Mouse (Mus musculus) heart, postnatal 4 days (tissue): ENCODE data around the gene Hic1. TPM values are rescaled to one million over a fixed set of nuclear protein-coding genes. Genes with fewer than 3 reads are reported as not detected.
A peak's percentile ranks its signal among the peaks of the same experiment; 100 is the strongest.
"Not testable (repeated sequence)": the region's sequence is repeated elsewhere in the genome, so short reads cannot be mapped to it uniquely, and the experiment has no call there.

Experiments
- DNase-seq: peaks from one replicate; pipeline ENCODE4 v3.0.0; 2021
- total RNA-seq, 2 experiments: library from RNA; stranded (reverse); gene quantifications; 2 replicates each; pipeline ENCODE4 v1.2.3; 2021

Gene Hic1
- total RNA-seq, 2 experiments from 2014 or later, result 42.6 to 49.5 TPM

DNA sequence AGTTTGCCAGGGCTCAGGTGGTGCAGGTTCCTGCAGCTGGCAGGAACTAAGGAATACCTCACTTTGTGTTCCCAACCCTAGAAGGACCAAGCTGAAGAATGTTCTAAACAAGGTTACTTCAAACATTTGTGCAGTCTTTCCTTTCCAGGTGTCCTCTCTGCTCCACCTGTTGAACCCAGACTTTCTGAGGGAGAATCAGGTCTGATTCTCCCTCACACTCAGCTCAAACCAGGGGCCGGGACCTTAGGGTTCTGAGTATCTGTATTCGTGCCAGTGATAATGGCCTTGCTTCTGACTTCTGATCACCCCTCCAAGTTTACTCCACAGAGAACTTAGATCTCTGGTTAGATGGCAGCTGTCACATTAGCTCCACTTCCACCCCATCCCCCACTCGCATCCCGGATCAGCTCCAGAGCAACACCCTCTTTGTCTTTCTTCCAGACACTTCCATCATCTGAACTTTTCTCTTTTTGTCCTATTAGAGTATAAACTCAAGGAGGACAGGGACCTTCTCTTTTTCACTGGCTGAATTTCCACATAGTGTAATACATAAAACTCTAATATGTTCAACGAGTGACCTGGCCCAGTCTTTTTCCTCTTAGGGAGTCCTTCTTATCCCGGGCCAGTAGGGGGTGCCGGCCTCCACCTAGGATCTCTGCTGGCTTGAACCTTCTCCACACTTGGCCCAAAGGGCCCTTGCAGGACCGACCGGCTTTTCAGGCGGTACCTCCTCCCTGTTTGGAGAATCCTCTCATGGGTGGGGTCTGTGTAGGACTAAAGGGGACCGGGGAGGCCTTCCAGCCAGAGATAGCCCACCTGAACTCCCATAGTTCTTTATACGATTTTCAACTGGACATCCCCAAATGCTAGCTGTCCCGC lies 23.3 kb upstream of the Hic1 start:
- DNase-seq, result peak; percentile 88

DNA sequence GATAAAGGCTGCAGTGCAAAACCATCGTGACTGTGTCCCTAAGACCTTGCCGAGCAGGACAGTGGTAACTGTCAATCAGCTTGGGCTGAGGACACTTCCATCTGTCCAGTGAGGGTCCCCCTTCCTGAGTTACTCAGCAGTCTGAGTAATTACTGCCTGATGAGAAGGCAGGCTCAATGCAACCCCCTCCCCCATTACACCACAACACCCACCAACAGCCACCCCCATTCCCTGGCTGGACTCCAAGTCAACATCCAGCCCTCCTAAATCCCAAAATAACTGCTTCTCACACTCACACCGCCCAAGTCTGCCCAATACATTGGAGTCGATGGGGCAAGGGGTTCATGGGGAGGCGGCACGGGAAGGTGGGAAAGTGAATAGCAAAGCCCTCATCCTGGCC lies 22.5 kb upstream of the Hic1 start:
- no peak for DNase-seq

GRCm38 (mm10) chr11:75190905-75191441 lies 21.7 kb upstream of the Hic1 start, which contains the start of gene Dph1:
Gene Dph1, minus strand, starts transcription at chr11:75191241.
- DNase-seq, result no peak

DNA sequence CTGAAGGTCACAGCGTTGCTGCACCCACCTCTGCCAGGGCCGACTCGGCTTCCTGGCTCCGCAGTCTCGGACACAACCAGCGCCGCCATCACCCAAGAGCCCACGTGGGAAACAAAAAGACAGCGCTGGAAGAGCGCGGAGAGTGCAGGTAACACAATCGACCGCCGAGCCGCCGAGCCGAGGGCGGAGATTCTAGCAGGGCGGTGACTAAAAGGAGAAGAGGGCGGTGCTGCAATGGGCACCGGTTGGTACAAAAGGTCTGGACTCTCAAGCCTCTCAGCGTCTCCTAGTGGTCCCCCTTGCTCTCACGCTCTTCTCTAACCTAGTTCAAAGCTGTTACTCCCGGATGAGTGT lies 21.0 kb upstream of the Hic1 start:
- peak; percentile 85 for DNase-seq

GRCm38 (mm10) chr11:75189713-75190370 lies 20.5 kb upstream of the Hic1 start:
- DNase-seq, result no peak

GRCm38 (mm10) chr11:75184986-75185385 lies 15.7 kb upstream of the Hic1 start:
- no peak for DNase-seq

- DNase-seq, result no peak
These were observed 15.3 kb upstream of the Hic1 start for GRCm38 (mm10) chr11:75184573-75184972.

DNA sequence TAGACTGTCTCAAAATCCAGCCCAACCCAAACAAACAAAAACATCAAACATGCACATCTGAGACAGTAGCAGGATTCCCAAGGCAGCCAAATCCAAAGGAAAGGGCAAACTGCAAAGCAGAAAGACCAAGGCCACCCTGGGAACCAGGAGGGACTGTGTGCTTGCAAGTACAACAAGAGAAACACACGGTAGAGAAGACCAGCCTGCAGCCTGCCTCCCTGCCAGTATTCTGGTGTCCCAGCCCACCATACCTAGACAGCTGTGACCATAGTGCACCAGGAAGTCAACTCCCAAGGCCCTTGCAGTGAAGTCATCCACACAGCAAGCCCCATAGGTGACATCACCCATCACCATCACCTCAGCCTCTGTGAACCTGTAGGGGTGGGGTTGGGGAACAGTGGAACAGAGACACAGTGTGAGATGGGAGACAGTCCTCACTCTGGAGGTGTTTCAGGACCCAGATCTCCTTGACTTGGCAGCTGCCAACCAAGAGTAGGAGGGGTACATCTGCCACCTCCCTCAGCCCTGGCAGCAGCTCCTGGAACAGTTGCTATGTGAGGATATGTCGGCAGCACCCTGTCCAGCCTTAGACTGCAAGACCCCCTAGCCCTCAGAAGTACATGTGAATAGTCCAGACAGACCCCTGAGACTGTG lies 14.7 kb upstream of the Hic1 start:
- DNase-seq, result no peak

DNA sequence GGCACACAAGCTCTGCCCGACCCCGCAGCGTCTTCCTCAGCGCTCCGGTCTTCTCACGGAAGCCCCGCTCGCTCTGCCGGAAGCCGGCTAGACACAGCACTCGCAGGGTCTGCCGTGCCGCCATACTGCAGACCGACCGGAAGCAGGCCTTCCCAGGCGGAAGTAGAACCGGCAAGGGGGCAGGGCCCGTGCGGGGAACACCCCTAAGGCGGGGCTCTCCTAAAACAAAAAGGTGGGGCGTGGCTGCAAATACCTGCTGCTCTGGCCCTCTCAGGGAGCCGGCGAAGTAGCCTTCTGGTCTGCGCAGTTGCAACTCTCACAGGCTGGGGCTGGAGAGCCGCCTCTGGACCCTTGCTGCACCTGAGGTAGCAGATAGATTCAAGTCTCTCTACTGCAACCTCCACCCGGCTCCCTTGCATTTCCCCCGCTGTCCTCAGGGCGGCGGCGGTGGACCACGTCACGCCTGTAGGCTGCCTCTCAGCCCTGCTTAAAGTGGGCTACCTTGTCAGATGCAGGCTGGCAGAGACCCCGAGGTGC lies 9.4 kb upstream of the Hic1 start, which contains the start of gene Ovca2:
Gene Ovca2 (minus strand): TSS at position 164 of the 537 bp plus-strand sequence.
- peak; percentile 91 for DNase-seq

DNA sequence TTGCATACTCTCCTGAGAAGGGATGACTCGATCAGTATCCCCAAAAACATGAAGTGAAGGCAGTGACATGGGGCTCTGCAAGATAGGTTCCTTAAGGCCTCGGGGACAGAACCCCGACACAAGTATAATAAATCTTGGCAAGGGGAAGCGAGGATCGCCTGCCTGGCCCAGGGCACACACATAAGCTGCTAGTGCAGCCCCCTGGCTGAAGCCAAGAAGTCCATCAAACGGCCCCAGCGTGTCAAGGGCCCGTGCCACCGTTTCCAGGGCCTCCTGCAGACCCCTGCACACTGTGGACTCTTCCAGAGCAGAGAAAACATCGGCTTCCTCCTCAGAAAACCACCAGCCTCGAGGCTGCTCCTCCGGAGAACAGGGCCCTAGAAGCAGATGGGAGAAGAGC lies 8.7 kb upstream of the Hic1 start:
- no peak for DNase-seq

GRCm38 (mm10) chr11:75174574-75174973 lies 5.3 kb upstream of the Hic1 start:
- not testable (repeated sequence) for DNase-seq

- DNase-seq, result no peak
These were observed 4.5 kb upstream of the Hic1 start for GRCm38 (mm10) chr11:75173799-75174165.

DNA sequence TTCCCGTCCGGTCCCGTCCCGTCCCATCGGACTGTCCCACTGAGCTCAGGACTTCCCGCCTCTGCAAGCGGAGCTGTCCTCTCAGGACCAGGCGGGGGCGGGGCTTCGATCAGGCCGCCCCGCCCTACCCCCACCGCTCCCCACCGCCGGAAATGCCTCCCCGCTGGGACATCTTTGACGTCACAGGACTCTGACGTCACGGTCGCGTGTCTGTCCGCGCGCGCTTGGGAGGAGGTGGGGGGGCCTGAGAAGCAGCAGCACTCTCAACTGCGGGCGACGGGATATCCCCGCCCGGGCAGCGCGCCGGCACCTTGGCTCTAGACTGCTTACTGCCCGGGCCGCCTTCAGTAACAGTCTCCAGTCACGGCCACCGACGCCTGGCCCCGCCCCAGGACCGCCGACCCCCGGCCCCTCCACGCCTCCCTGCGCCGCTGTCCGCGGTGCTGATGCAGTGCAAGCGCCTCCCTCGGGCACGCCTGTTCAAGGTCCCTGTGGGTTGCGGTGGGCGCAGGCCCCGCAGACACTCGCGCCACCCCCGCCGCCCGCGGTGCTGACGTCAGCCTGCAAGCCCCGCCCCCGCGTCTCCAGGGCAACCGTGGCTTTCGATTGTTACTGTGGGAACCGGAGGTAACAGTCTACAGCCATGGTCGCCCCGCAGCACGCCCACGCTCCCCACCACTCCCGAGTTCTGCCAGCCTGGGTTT lies 3.9 kb upstream of the Hic1 start:
- peak; percentile 91 for DNase-seq

DNA sequence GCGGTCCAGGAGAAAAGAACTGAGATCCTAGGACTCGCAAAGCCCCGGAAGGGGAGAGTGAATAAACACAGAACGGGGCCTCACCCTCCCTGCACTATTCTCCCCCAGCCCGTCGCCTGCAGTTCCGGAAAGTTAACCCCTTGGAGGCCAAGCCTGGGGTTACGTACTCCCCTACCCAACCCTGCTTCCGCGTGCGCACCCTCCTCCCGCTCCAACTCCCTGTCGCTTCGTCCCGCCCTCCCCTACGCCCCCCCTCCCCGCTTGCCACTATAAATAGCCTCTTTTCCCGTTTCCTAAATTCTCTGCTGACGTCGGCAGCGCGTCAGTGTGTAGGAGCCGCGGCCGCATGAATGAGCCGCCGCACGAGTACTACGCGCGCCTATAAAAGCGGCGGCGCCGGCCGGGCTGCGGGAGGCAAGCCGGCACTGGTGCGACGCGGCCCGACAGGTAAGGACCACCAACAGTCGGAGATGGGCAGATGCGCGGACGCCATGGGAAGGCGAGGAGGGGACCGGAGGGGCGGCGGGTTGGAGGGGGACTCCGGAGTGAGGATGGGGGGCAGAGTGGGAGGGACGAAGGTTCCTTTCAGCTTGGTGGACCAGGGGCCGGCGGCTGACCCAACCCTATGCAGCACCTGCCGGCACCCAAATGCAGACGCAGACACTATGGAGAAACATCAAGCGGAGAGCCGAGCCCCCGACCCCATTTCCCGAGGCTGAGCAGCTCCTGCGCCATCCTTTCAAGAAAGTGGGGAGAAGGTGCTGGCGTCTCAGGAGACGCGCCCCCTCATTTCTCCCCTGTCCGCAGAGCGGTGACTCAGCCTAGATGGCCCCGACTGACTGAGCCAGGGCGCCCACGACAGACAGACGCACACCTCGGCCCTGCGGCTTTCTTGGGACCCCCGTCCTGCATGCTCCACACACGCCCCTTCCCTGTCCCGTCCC lies 3.1 kb upstream of the Hic1 start:
- peak; percentile 45 for DNase-seq

DNA sequence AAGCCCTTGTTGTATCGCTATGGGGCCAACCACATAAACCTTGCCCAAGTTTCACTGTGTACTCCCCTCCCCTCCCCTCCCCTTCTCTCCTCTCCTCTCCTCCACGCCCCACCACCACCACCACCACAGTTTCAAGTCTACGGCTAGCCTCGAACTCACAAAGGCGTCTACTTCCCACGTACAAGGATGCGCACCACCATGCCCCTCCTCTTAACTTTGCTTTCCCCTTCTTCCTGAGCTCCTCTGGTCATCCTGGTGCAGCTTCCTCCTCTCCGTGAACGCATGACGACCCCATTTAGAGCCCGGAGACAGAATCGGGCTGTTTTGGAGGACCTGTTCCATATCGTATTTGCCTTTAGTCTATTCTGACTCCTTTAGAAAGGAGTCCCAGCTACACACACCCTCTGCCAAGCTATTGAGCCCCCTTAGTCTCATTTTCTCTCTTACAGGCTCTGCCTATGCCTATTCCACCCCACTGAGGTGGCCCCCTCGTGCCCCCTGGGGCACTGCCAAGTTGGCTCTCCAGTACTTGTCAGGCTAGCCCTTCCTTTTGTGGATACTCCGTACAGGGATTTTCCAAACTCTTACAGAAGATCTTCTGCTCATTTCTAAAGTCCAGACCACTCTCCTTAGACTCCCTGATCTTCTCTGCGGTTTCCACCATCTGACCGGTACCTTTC lies 2.0 kb upstream of the Hic1 start:
- no peak for DNase-seq

GRCm38 (mm10) chr11:75170136-75170751 lies 925 bp upstream of the Hic1 start:
- peak; percentile 95 for DNase-seq

- peak; percentile 94 for DNase-seq
These were observed 543 bp downstream of the Hic1 start for GRCm38 (mm10) chr11:75168590-75169361.

GRCm38 (mm10) chr11:75167643-75168589 lies 1.4 kb downstream of the Hic1 start:
- DNase-seq, result peak; percentile 66
